Mouse (Mus musculus) layer of hippocampus, adult 8-10 months (tissue): ENCODE results near the gene Olfr175-ps1. TPM values are rescaled to one million over a fixed set of nuclear protein-coding genes. Genes with fewer than 3 reads are reported as not detected.

Experiments
- DNase-seq, 2 experiments: peaks; one replicate each; pipeline ENCODE4 v3.0.0; 2022; ENCODE audit warnings: low spot score in 2 of 2
- total RNA-seq, 4 experiments: library from RNA; stranded (reverse); gene quantifications; 2 replicates each; pipeline ENCODE4 v1.2.4; 2022

The Olfr175-ps1 gene
- total RNA-seq = not detected

- no peak for DNase-seq
These were observed at the start of gene Olfr175-ps1 for GRCm38 (mm10) chr16:58826732-58827319. Olfr175-ps1 (minus strand) TSS chr16:58826782.

GRCm38 (mm10) chr16:58874668-58875067 is 48.1 kb upstream of the Olfr175-ps1 start, which contains the start of gene Olfr177:
Olfr177 (minus strand) TSS chr16:58874768.
- no peak for DNase-seq

- DNase-seq = no peak
These were observed 34.9 kb upstream of the Olfr175-ps1 start for GRCm38 (mm10) chr16:58861479-58861878.

DNA sequence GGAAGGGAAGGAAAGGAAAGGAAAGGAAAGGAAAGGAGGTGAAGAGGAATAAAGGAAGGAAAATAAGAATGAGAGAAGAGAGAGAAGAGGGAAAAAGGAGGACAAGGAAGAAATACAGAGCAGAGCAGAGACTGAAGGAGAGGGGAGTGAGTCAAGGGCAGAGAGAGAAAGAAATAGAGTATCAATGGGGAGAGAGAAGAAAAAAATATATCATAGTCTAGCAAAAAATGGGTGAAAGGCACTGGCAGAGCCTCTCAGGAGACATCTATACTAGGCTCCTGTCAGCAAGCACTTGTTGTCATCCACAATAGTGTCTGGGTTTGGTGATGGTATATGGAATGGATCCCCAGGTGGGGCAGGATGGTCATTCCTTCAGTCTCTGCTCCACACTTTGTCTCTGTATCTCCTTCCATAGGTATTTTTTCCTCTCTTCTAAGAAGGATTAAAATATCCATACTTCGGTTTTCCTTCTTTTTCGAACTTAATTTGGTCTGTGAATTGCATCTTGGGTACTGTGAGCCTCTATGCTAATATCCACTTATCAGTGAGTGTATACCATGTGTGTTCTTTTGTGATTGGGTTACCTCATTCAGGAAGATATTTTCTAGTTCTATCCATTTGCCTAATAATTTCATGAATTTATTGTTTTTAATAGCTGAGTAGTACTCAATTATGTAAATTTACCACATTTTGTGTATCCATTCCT is 33.6 kb upstream of the Olfr175-ps1 start:
- no peak for DNase-seq

DNA sequence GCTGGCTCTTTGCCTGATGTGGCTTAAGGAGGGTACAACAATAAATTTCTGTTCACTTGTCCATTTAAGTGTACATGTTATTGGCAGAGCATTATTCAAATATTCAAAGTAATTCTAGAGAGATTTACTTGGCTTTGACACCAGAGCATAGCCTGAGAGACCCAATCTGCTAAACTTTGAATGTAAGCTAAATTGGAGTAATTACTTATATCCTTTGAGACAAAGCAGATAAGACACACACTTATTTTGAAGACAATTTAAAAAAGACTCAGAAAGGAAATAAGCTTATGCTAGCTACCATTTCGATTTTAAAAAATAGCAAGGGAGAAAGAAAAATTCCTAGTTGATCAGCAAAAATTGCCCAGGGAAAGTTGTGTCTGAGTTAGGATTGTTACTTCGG is 26.4 kb downstream of the Olfr175-ps1 start, which contains the start of gene Olfr173:
Gene Olfr173 (minus strand): TSS at position 101 of the 400 bp plus-strand sequence.
- no peak for DNase-seq

Other genes with a start within 250 kb of the Olfr175-ps1 start
- gene Gm813, start 209.8 kb downstream of the Olfr175-ps1 start, total RNA-seq = not detected
- gene E330017A01Rik, start 188.0 kb downstream of the Olfr175-ps1 start, total RNA-seq = not detected
- gene Cpox, start 156.5 kb downstream of the Olfr175-ps1 start, total RNA-seq = 10 to 100 TPM; 45.1 to 57.0 (median 52.8) TPM
- gene Gpr15, start 107.7 kb downstream of the Olfr175-ps1 start, total RNA-seq = not detected
- 100 to 1,000 TPM in 2 of 4 experiments, 10 to 100 TPM in 2; 87.9 to 106 (median 100) TPM for gene Cldnd1, start 98.9 kb downstream of the Olfr175-ps1 start, total RNA-seq
- not detected for gene Olfr172, start 63.6 kb downstream of the Olfr175-ps1 start, total RNA-seq
- gene Olfr173, start 26.5 kb downstream of the Olfr175-ps1 start, total RNA-seq = not detected
- not detected for gene Olfr177, start 48.0 kb upstream of the Olfr175-ps1 start, total RNA-seq
- gene Olfr178, start 65.3 kb upstream of the Olfr175-ps1 start, total RNA-seq = not detected
- not detected for gene Olfr181, start 102.0 kb upstream of the Olfr175-ps1 start, total RNA-seq
- not detected for gene Olfr180, start 102.6 kb upstream of the Olfr175-ps1 start, total RNA-seq
- gene Olfr183, start 168.6 kb upstream of the Olfr175-ps1 start, total RNA-seq = not detected
- not detected for gene Olfr186, start 203.5 kb upstream of the Olfr175-ps1 start, total RNA-seq
- gene Olfr187, start 213.0 kb upstream of the Olfr175-ps1 start, total RNA-seq = not detected